Mouse (Mus musculus) MEL (cell line): ENCODE measurements around the gene Tmem238l. TPM values are rescaled to one million over a fixed set of nuclear protein-coding genes. Genes with fewer than 3 reads are reported as not detected.

ENCODE experiments used
- DNase-seq: peaks from one replicate; pipeline ENCODE4 v3.0.0; 2011; ENCODE audit warnings: low read depth, low spot score
- H3K27ac ChIP-seq: 2 replicates; pipeline ENCODE4 v1.5.1; 2012; ENCODE audit warnings: low read depth, mild to moderate bottlenecking, control low read depth, low read length, moderate library complexity; ENCODE audit not compliant: control insufficient read depth
- H3K27me3 ChIP-seq, 2 experiments: fragments of 150-350 bp in 1 of 2; sonication (generic) in 1 of 2; 2 replicates each; pipeline ENCODE4 v1.6.1; 2012; ENCODE audit warnings: low read length in 2 of 2, mild to moderate bottlenecking in 2 of 2, improper control_type of control experiment in 1 of 2, moderate library complexity in 1 of 2; ENCODE audit not compliant: insufficient read depth in 2 of 2, control insufficient read depth in 1 of 2
- H3K36me3 ChIP-seq, 2 experiments: 2 replicates each; pipeline ENCODE4 v1.6.1; 2012 to 2014; ENCODE audit warnings: low read length in 2 of 2, improper control_type of control experiment in 1 of 2, inconsistent platforms in 1 of 2, mild to moderate bottlenecking in 1 of 2; ENCODE audit not compliant: insufficient read depth in 2 of 2, control insufficient read depth in 1 of 2
- H3K4me1 ChIP-seq, 2 experiments: fragments of 150-350 bp in 1 of 2; sonication (generic) in 1 of 2; 2 replicates each; pipeline ENCODE4 v1.6.1; 2012; ENCODE audit warnings: low read length in 2 of 2, improper control_type of control experiment in 1 of 2, mild to moderate bottlenecking in 1 of 2; ENCODE audit not compliant: insufficient read depth in 2 of 2, control insufficient read depth in 1 of 2
- H3K4me3 ChIP-seq, 2 experiments: fragments of 150-350 bp in 1 of 2; sonication (generic) in 1 of 2; 2 replicates each; pipeline ENCODE4 v1.5.1; 2012; ENCODE audit warnings: low read depth in 2 of 2, low read length in 2 of 2, mild to moderate bottlenecking in 2 of 2, moderate library complexity in 2 of 2, control low read depth in 1 of 2, improper control_type of control experiment in 1 of 2; ENCODE audit not compliant: control insufficient read depth in 1 of 2, insufficient read depth in 1 of 2
- H3K79me2 ChIP-seq: 2 replicates; pipeline ENCODE4 v1.6.1; 2012; ENCODE audit warnings: mild to moderate bottlenecking, low read length, moderate library complexity; ENCODE audit not compliant: control insufficient read depth, poor library complexity, insufficient read depth
- H3K9ac ChIP-seq: 2 replicates; pipeline ENCODE4 v1.6.1; 2012; ENCODE audit warnings: low read depth, mild to moderate bottlenecking, control low read depth, low read length, moderate library complexity; ENCODE audit not compliant: control insufficient read depth, poor library complexity, severe bottlenecking
- H3K9me3 ChIP-seq: fragments of 150-350 bp; sonication (generic); replicated peaks from 2 replicates; pipeline ENCODE4 v1.6.1; 2012; ENCODE audit warnings: mild to moderate bottlenecking, low read length, improper control_type of control experiment, moderate library complexity; ENCODE audit not compliant: insufficient read depth
- CHD1 ChIP-seq: IDR thresholded peaks from 2 replicates; pipeline ENCODE4 v1.6.1; 2012; ENCODE audit warnings: low read depth, mild to moderate bottlenecking, inconsistent platforms, low read length, improper control_type of control experiment
- ELF1 ChIP-seq: IDR thresholded peaks from 2 replicates; pipeline ENCODE4 v1.6.1; 2014; ENCODE audit warnings: low read depth, mild to moderate bottlenecking, inconsistent platforms, low read length, improper control_type of control experiment, moderate library complexity
- EP300 ChIP-seq, 2 experiments: IDR thresholded peaks; 2 replicates each; pipeline ENCODE4 v1.6.1; 2011; ENCODE audit warnings: improper control_type of control experiment in 2 of 2, low read length in 2 of 2, low read depth in 1 of 2, mild to moderate bottlenecking in 1 of 2
- GABPA ChIP-seq: IDR thresholded peaks from 2 replicates; pipeline ENCODE4 v1.6.1; 2012; ENCODE audit warnings: low read depth, mild to moderate bottlenecking, inconsistent platforms, low read length, improper control_type of control experiment, moderate library complexity
- GATA1 ChIP-seq: IDR thresholded peaks from 2 replicates; pipeline ENCODE4 v1.6.1; 2011; ENCODE audit warnings: low read depth, low read length, improper control_type of control experiment
- MEF2A ChIP-seq: IDR thresholded peaks from 2 replicates; pipeline ENCODE4 v1.6.1; 2014; ENCODE audit warnings: low read depth, mild to moderate bottlenecking, inconsistent platforms, low read length, improper control_type of control experiment; ENCODE audit not compliant: poor library complexity, insufficient replicate concordance, severe bottlenecking; ENCODE audit errors: extremely low read depth
- MXI1 ChIP-seq: IDR thresholded peaks from 2 replicates; pipeline ENCODE4 v1.6.1; 2011; ENCODE audit warnings: mild to moderate bottlenecking, low read depth, low read length, improper control_type of control experiment
- MYC ChIP-seq: IDR thresholded peaks from 2 replicates; pipeline ENCODE4 v1.6.1; 2011; ENCODE audit warnings: low read depth, mild to moderate bottlenecking, low read length, improper control_type of control experiment, moderate library complexity
- POLR2A ChIP-seq, 2 experiments: IDR thresholded peaks; 2 replicates each; pipeline ENCODE4 v1.6.1; 2011 to 2012; ENCODE audit warnings: low read length in 2 of 2, mild to moderate bottlenecking in 2 of 2, control low read depth in 1 of 2, improper control_type of control experiment in 1 of 2, low read depth in 1 of 2, moderate library complexity in 1 of 2; ENCODE audit not compliant: control insufficient read depth in 1 of 2, insufficient read depth in 1 of 2, poor library complexity in 1 of 2
- POLR2AphosphoS2 ChIP-seq: IDR thresholded peaks from 2 replicates; pipeline ENCODE4 v1.6.1; 2011; ENCODE audit warnings: low read length, improper control_type of control experiment
- SIN3A ChIP-seq: IDR thresholded peaks from 2 replicates; pipeline ENCODE4 v1.6.1; 2012; ENCODE audit warnings: low read length, improper control_type of control experiment, inconsistent platforms
- SMC3 ChIP-seq: IDR thresholded peaks from 2 replicates; pipeline ENCODE4 v1.6.1; 2011; ENCODE audit warnings: low read depth, low read length, improper control_type of control experiment
- TBP ChIP-seq: IDR thresholded peaks from 2 replicates; pipeline ENCODE4 v1.8.0; 2011; ENCODE audit warnings: low read depth, low read length, improper control_type of control experiment
- TCF12 ChIP-seq: IDR thresholded peaks from 2 replicates; pipeline ENCODE4 v1.6.1; 2014; ENCODE audit warnings: low read depth, mild to moderate bottlenecking, inconsistent platforms, low read length, improper control_type of control experiment, moderate library complexity
- UBTF ChIP-seq: IDR thresholded peaks from 2 replicates; pipeline ENCODE4 v1.6.1; 2012; ENCODE audit warnings: low read depth, mild to moderate bottlenecking, inconsistent platforms, low read length, improper control_type of control experiment, moderate library complexity, borderline replicate concordance; ENCODE audit not compliant: insufficient read depth
- USF1 ChIP-seq: IDR thresholded peaks from 2 replicates; pipeline ENCODE4 v1.6.1; 2014; ENCODE audit warnings: low read depth, mild to moderate bottlenecking, inconsistent platforms, low read length, improper control_type of control experiment, moderate library complexity
- USF2 ChIP-seq, 2 experiments: IDR thresholded peaks; 2 replicates each; pipeline ENCODE4 v1.6.1; 2011 to 2012; ENCODE audit warnings: improper control_type of control experiment in 2 of 2, low read length in 2 of 2, borderline replicate concordance in 1 of 2, inconsistent platforms in 1 of 2, low read depth in 1 of 2, mild to moderate bottlenecking in 1 of 2; ENCODE audit not compliant: insufficient read depth in 1 of 2
- polyA plus RNA-seq, 2 experiments: library from polyadenylated mRNA; stranded (reverse) in 1 of 2; unstranded in 1 of 2; fragments of >175 nt in 1 of 2; fragments of >200 nt in 1 of 2; gene quantifications; 2 replicates each; pipeline versions ENCODE4 v1.2.1 to v1.2.4; 2012; ENCODE audit warnings: low replicate concordance in 2 of 2, low read depth in 1 of 2; ENCODE audit not compliant: insufficient read length in 2 of 2, insufficient read depth in 1 of 2, missing spikeins in 1 of 2
- total RNA-seq: library from RNA; depleted of rRNA; stranded (reverse); fragments of 300-350 nt; gene quantifications from 2 replicates; pipeline ENCODE4 v1.2.3, GENCODE M21; 2012

Gene Tmem238l
- total and polyA plus RNA-seq, 3 experiments = not detected

GRCm38 (mm10) chr11:66946521-66946920 is 9.9 kb upstream of the Tmem238l start:
- H3K27me3 ChIP-seq = no peaks in the 10 kb centered on the region
- H3K79me2 ChIP-seq = no peaks in the 10 kb centered on the region
- H3K27ac ChIP-seq = no peak overlapping the region
- no peaks in the 10 kb centered on the region for H3K9me3 ChIP-seq
- H3K9ac ChIP-seq = no peak overlapping the region
- no peak for TF ChIP-seq ELF1
- no peak for TF ChIP-seq EP300 (IDR thresholded peaks at IDR 0.05; ENCODE audit: low read depth in 1 of 2, low read length in 2 of 2)
- no peak for TF ChIP-seq POLR2A (IDR thresholded peaks at IDR 0.05; ENCODE audit: control insufficient read depth in 1 of 2, insufficient read depth in 1 of 2, low read depth in 1 of 2, low read length in 2 of 2, poor library complexity in 1 of 2)
- TF ChIP-seq USF2 (IDR thresholded peaks at IDR 0.05; ENCODE audit: borderline replicate concordance in 1 of 2, insufficient read depth in 1 of 2, low read depth in 1 of 2, low read length in 2 of 2) = no peak
- no peak for TF ChIP-seq MEF2A
- TF ChIP-seq UBTF = no peak
- TF ChIP-seq POLR2AphosphoS2 = no peak
- TF ChIP-seq CHD1 = no peak
- no peak for TF ChIP-seq MYC
- no peak for TF ChIP-seq MXI1
- no peak for TF ChIP-seq TBP
- TF ChIP-seq GABPA = no peak
- TF ChIP-seq SIN3A = no peak
- DNase-seq = no peak
- no peaks in the 10 kb centered on the region for H3K4me1 ChIP-seq
- no peaks in the 10 kb centered on the region for H3K36me3 ChIP-seq
- H3K4me3 ChIP-seq = no peak overlapping the region

- no peaks in the 10 kb centered on the region for H3K9me3 ChIP-seq
- no peaks in the 10 kb centered on the region for H3K36me3 ChIP-seq
- H3K4me3 ChIP-seq = no peak overlapping the region
- H3K27me3 ChIP-seq = no peaks in the 10 kb centered on the region
- no peaks in the 10 kb centered on the region for H3K79me2 ChIP-seq
- no peak for TF ChIP-seq GATA1
- TF ChIP-seq UBTF = no peak
- no peak for TF ChIP-seq TCF12
- TF ChIP-seq CHD1 = no peak
- TF ChIP-seq SIN3A = no peak
- TF ChIP-seq USF1 = no peak
- TF ChIP-seq ELF1 = no peak
- no peak for TF ChIP-seq SMC3
- no peak for DNase-seq
- no peak overlapping the region for H3K27ac ChIP-seq
- no peaks in the 10 kb centered on the region for H3K4me1 ChIP-seq
- no peak overlapping the region for H3K9ac ChIP-seq
Measured at GRCm38 (mm10) chr11:66946922-66947321, 9.5 kb upstream of the Tmem238l start.
